Mouse (Mus musculus): Measurements from ENCODE around the gene Nt5c3b. TPM values are rescaled to one million over a fixed set of nuclear protein-coding genes. Genes with fewer than 3 reads are reported as not detected.

Nt5c3b gene
- total RNA-seq, 2 experiments from 2014 or later, result 32.9 to 37.3 TPM

DNA sequence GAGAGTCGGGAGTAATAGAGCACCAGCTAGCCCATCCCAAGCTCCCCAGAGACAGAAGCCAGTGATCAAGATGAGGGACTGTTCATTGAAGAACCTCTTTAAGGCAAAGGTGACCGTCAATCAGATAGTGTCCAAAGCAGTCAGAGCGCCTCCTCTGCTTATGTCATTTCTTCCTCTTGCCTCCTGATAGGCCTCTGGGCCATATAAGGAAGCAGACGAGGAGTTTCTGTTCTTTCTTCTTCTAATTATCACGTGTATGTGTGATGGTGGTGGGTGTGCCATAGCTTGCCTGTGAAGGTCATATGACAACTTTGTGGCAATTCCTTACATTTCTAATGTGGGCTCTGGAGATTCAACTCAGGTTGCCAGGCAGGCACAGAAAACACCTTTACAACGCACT, 40.8 kb downstream of the Nt5c3b start:
- ATAC-seq (replicated peaks; ENCODE audit: poor library complexity), result peak; percentile 9; the same call in 1 of the 2 replicates

GRCm38 (mm10) chr11:100399727-100400538, 41.7 kb downstream of the Nt5c3b start:
- ATAC-seq (replicated peaks; ENCODE audit: poor library complexity), result no peak

- ATAC-seq (replicated peaks; ENCODE audit: poor library complexity), result no peak
Measured at GRCm38 (mm10) chr11:100399320-100399719, 42.3 kb downstream of the Nt5c3b start.

GRCm38 (mm10) chr11:100398517-100398916, 43.1 kb downstream of the Nt5c3b start:
- ATAC-seq (replicated peaks; ENCODE audit: poor library complexity), result no peak

DNA sequence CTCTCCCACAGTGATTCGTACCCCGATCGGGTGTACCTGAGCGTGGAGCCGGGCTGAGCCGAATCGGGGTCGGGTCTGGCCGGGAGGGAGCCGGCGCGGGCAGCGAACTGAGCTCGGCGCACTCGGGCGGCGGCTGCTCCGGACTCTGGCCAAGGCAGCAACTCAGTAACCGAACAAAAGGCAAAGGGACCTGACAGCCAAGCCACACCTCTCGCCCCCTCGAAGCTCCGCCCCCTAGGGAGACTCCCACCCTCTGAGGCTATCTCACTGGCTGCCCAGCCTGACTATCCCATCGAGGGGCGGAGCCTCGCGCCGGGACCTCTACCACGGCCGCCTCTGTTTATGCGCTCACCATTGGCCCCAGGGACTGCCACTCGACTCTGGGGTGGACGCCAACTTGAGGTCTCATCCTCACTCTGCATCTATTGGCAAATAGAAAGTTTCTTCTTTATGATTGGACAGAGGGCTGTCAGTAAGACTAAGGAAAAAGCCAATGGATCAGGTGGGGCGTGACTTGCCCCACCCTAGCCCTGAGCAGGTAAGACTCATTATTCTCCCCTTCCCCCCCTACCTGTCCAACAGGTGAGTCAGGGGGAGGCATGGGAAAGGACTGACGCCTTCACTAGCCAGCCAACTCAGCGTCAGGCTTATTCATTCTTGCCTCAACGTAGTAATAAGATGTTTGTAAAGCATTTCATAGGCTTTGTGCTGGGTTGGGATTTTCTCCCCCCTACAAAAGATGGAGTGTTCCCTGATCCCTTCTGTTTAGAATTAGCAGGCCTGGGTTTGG, 43.8 kb downstream of the Nt5c3b start, which contains the start of gene Jup:
Jup (minus strand) TSS at position 164 of the 790 bp plus-strand sequence.
- peak; percentile 91 for ATAC-seq (replicated peaks; ENCODE audit: poor library complexity)

DNA sequence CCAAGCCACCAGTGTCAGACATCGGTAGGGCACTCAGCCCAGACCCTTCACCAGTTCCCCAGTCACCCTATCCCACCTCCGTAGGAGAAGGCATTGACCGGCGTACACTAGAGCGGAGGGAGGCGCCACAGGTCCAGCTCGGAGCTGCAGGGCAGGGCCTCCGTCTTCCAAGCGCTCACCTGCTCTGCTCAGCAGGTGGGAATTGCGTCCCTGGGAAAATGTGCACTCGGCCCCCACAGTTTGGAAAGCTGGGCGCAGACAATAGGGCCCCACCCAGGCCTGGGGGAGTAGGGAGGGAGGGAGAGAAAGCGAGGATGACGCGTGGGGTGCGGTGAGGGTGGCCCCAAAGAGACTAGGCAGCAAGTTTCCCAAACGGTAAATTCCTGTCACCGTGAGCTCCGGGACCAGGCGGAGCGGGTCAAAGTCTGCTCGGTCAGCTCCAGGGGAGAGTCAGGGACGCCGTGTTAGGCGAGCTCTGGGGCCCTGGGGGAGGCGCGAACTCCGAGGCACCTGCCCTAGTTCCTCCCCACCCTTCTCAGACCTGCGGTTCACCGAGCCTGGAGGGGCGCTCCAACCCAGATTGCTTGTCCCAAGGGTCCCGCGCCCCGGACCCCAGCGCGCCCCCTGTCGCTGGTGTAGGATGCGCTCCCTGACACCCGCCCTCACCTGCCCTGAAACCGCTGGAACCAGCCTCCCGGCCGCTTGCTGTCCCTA, 44.6 kb downstream of the Nt5c3b start:
- 0 out of 2 replicates have a peak, but pooled peaks have one; percentile 1 for ATAC-seq (replicated peaks; ENCODE audit: poor library complexity)

DNA sequence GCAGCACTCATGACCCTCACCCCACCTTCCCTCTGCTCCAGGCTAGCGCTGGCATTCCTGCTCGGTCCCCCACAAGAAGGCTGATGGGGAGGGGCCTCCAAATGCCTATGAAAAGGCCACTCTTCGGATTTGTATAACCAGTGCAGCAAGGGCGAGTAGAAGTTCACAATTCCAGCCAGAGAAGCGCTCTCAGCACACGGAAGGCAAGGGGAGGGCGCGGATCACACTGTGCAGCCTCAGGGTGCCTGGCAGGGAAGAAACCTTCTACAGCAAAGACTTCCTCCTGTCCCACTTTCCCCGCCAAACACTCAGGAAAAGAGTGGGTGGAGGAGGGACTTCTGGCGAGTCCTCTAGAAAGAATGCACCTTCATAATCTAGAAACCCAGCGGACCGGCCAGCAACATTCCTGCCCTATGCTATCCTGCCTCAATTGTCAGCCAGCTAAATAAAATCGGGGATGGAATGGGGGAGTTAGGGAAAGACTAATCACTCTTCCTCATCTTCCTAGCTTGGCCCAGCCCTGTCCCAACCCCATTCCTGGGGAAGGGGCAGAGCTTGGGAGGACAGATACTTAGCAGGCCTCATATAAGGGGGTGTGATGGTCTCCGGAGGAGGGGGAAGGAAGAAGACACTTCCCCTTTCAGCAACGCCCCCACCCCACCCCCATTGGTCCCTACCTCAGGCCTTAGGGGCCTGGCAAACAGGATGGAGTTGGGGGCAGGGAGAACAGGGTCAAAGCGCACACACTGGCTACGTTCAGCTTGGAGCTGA, 45.6 kb downstream of the Nt5c3b start:
- ATAC-seq (replicated peaks; ENCODE audit: poor library complexity), result no peak

GRCm38 (mm10) chr11:100395200-100395599, 46.4 kb downstream of the Nt5c3b start:
- no peak for ATAC-seq (replicated peaks; ENCODE audit: poor library complexity)

DNA sequence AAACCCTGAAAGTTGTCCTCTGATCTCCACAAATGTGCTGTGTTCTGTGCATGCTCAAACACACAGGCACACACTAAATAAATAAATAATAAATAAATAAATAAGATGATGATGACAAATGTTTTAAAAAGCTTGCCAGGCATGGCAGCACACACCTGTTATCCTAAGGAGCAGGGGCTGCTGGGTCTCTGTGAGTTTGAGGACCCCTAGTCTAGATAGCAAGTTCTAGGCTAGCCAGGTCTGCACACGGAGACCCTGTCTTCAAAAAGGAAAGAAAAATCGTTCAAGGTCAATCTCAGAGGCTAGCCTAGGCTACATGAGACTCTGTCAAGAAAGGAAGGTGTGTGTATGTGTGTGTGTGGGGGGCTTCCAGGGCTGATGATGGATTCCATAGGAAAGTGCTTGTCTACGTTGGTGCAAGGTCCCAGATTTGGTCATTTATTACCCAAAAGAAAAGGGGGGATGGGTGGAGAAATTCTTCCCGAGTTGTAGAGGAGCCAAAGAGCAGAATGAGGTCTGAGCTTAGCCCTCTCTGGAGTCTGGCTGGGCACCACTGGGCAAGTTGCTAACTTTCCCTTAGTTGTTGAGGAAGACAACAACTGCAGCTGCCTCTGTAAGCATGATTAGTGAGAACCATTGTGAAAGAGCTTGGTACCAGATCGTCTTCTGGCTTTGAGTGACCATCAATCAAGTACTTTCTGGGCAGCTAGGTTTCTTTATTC, 47.1 kb downstream of the Nt5c3b start:
- no peak for ATAC-seq (replicated peaks; ENCODE audit: poor library complexity)

- no peak for ATAC-seq (replicated peaks; ENCODE audit: poor library complexity)
Measured at GRCm38 (mm10) chr11:100393733-100394132, 47.9 kb downstream of the Nt5c3b start.

DNA sequence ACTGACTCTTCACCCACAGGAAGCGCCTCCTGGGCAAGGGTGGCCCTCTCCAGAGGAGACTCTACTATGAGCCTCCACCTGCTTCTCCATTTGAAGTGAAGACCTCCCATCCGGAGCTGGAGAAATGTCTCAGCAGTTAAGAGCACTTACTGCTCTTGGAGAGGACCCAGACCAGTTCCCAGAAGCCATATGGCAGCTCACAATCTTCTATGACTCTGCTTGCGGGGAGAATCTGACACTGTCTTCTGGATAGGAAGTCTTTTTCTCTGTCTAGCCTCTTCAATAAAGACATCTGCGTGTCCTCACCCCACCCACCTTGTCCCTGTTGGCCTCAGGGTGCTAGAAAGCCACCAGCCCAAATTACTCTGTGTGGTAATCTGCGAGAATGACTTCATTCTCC, 48.6 kb downstream of the Nt5c3b start:
- no peak for ATAC-seq (replicated peaks; ENCODE audit: poor library complexity)

GRCm38 (mm10) chr11:100391884-100392345, 49.7 kb downstream of the Nt5c3b start:
- no peak for ATAC-seq (replicated peaks; ENCODE audit: poor library complexity)

GRCm38 (mm10) chr11:100391081-100391883, 50.3 kb downstream of the Nt5c3b start:
- ATAC-seq (replicated peaks; ENCODE audit: poor library complexity), result no peak

- no peak for ATAC-seq (replicated peaks; ENCODE audit: poor library complexity)
Measured at GRCm38 (mm10) chr11:100389931-100390445, 51.6 kb downstream of the Nt5c3b start.

GRCm38 (mm10) chr11:100388588-100388987, 53.0 kb downstream of the Nt5c3b start:
- no peak for ATAC-seq (replicated peaks; ENCODE audit: poor library complexity)

- ATAC-seq (replicated peaks; ENCODE audit: poor library complexity), result no peak
Measured at GRCm38 (mm10) chr11:100387589-100388375, 53.8 kb downstream of the Nt5c3b start.

GRCm38 (mm10) chr11:100387111-100387510, 54.5 kb downstream of the Nt5c3b start:
- no peak for ATAC-seq (replicated peaks; ENCODE audit: poor library complexity)

GRCm38 (mm10) chr11:100386586-100386985, 55.0 kb downstream of the Nt5c3b start:
- no peak for ATAC-seq (replicated peaks; ENCODE audit: poor library complexity)
